Mouse (Mus musculus) urinary bladder, postnatal 10 days (tissue): Measurements from ENCODE around the gene Dennd6a.
"Not testable (repeated sequence)": the region's sequence is repeated elsewhere in the genome, so short reads cannot be mapped to it uniquely, and the experiment has no call there.

ENCODE experiments used
- DNase-seq: peaks from one replicate; pipeline ENCODE4 v3.0.0; 2022; ENCODE audit warnings: low spot score

The Dennd6a gene

GRCm38 (mm10) chr14:26573556-26573955 lies at the start of gene Dennd6a:
Gene Dennd6a (plus strand): TSS chr14:26573856.
- not testable (repeated sequence) for DNase-seq

GRCm38 (mm10) chr14:26525955-26526354 lies 47.7 kb upstream of the Dennd6a start:
- DNase-seq: no peak

GRCm38 (mm10) chr14:26528296-26528695 lies 45.4 kb upstream of the Dennd6a start:
- no peak for DNase-seq

- DNase-seq: no peak
Measured at GRCm38 (mm10) chr14:26530350-26530749, 43.3 kb upstream of the Dennd6a start.

- no peak for DNase-seq
Measured at GRCm38 (mm10) chr14:26531410-26532313, 42.0 kb upstream of the Dennd6a start.

GRCm38 (mm10) chr14:26532752-26533151 lies 40.9 kb upstream of the Dennd6a start:
- no peak for DNase-seq

GRCm38 (mm10) chr14:26533267-26533666 lies 40.4 kb upstream of the Dennd6a start:
- no peak for DNase-seq

GRCm38 (mm10) chr14:26533821-26534756 lies 39.6 kb upstream of the Dennd6a start:
- no peak for DNase-seq

- DNase-seq: peak; percentile 96
Measured at GRCm38 (mm10) chr14:26534757-26535479, 38.7 kb upstream of the Dennd6a start, which contains the start of gene Slmap. Gene Slmap (minus strand): TSS chr14:26534931.

- no peak for DNase-seq
Measured at GRCm38 (mm10) chr14:26539241-26539640, 34.4 kb upstream of the Dennd6a start.

- DNase-seq: no peak
Measured at GRCm38 (mm10) chr14:26540577-26540976, 33.1 kb upstream of the Dennd6a start.

- DNase-seq: no peak
Measured at GRCm38 (mm10) chr14:26542136-26542535, 31.5 kb upstream of the Dennd6a start.

- no peak for DNase-seq
Measured at GRCm38 (mm10) chr14:26547516-26548488, 25.9 kb upstream of the Dennd6a start.

- no peak for DNase-seq
Measured at GRCm38 (mm10) chr14:26550712-26551111, 22.9 kb upstream of the Dennd6a start.

GRCm38 (mm10) chr14:26552441-26552840 lies 21.2 kb upstream of the Dennd6a start:
- no peak for DNase-seq

- DNase-seq: no peak
Measured at GRCm38 (mm10) chr14:26552853-26553252, 20.8 kb upstream of the Dennd6a start.

- DNase-seq: no peak
Measured at GRCm38 (mm10) chr14:26557581-26557980, 16.1 kb upstream of the Dennd6a start.

GRCm38 (mm10) chr14:26558536-26558935 lies 15.1 kb upstream of the Dennd6a start:
- no peak for DNase-seq

- no peak for DNase-seq
Measured at GRCm38 (mm10) chr14:26562247-26562646, 11.4 kb upstream of the Dennd6a start.

GRCm38 (mm10) chr14:26569880-26570279 lies 3.8 kb upstream of the Dennd6a start:
- DNase-seq: no peak
